Mouse (Mus musculus): ENCODE results near the gene 4930415O20Rik. TPM values are rescaled to one million over a fixed set of nuclear protein-coding genes. Genes with fewer than 3 reads are reported as not detected.

The 4930415O20Rik gene
- polyA plus RNA-seq, 1 experiment from 2014 or later = 0.43 TPM

GRCm38 (mm10) chr15:98607557-98607956 is 36.8 kb downstream of the 4930415O20Rik start:
- no peak for ATAC-seq
- peak overlapping the region; percentile 81 for H3K4me2 ChIP-seq (ENCODE audit: low read depth, low read length)
- peak overlapping the region; percentile 79 for H3K4me3 ChIP-seq (ENCODE audit: low read length)
- peaks cover 45% of the 10 kb centered on the region for H3K4me1 ChIP-seq (ENCODE audit: control insufficient read depth, insufficient read depth, low read length)
- no peaks in the 10 kb centered on the region for H3K9me3 ChIP-seq (ENCODE audit: control insufficient read depth, low read length)
- WGBS = 13% methylated on average over 4 of the region's 4 CpGs
- peak overlapping the region; percentile 90 for H3K9ac ChIP-seq (ENCODE audit: low read depth, low read length)
- no peaks in the 10 kb centered on the region for H3K27me3 ChIP-seq (replicated peaks; ENCODE audit: control insufficient read depth, insufficient read depth, low read length)
- peaks cover 5% of the 10 kb centered on the region; the same call in 1 of the 2 replicates for H3K36me3 ChIP-seq (ENCODE audit: control insufficient read depth, insufficient read depth, low read length)
- H3K27ac ChIP-seq (ENCODE audit: low read length) = peak overlapping the region; percentile 94

GRCm38 (mm10) chr15:98608058-98608783 is 37.4 kb downstream of the 4930415O20Rik start:
- Histone ChIP-seq H3K4me3 (ENCODE audit: low read length) (peak overlapping the region; percentile 79), H3K4me1 (ENCODE audit: control insufficient read depth, insufficient read depth, low read length) (peaks cover 38% of the 10 kb centered on the region), H3K27ac (ENCODE audit: low read length) (peak overlapping the region; percentile 94), H3K27me3 (replicated peaks; ENCODE audit: control insufficient read depth, insufficient read depth, low read length) (no peaks in the 10 kb centered on the region), H3K4me2 (ENCODE audit: low read depth, low read length) (peak overlapping the region; percentile 81), H3K9ac (ENCODE audit: low read depth, low read length) (peak overlapping the region; percentile 90), H3K36me3 (ENCODE audit: control insufficient read depth, insufficient read depth, low read length) (peaks cover 5% of the 10 kb centered on the region; the same call in 1 of the 2 replicates), H3K9me3 (ENCODE audit: control insufficient read depth, low read length) (no peaks in the 10 kb centered on the region)
- WGBS = 11% methylated on average over 9 of the region's 10 CpGs
- ATAC-seq = no peak

- peak overlapping the region; percentile 90 for H3K9ac ChIP-seq (ENCODE audit: low read depth, low read length)
- no peaks in the 10 kb centered on the region for H3K27me3 ChIP-seq (replicated peaks; ENCODE audit: control insufficient read depth, insufficient read depth, low read length)
- no peaks in the 10 kb centered on the region for H3K9me3 ChIP-seq (ENCODE audit: control insufficient read depth, low read length)
- peaks cover 32% of the 10 kb centered on the region for H3K4me1 ChIP-seq (ENCODE audit: control insufficient read depth, insufficient read depth, low read length)
- peak overlapping the region; percentile 81 for H3K4me2 ChIP-seq (ENCODE audit: low read depth, low read length)
- H3K36me3 ChIP-seq (ENCODE audit: control insufficient read depth, insufficient read depth, low read length) = peaks cover 4% of the 10 kb centered on the region; the same call in 1 of the 2 replicates
- peak overlapping the region; percentile 79 for H3K4me3 ChIP-seq (ENCODE audit: low read length)
- WGBS = 0% methylated on average over 8 of the region's 26 CpGs
- H3K27ac ChIP-seq (ENCODE audit: low read length) = peak overlapping the region; percentile 94
- peak; percentile 41 for ATAC-seq
These were observed 38.0 kb downstream of the 4930415O20Rik start for GRCm38 (mm10) chr15:98608784-98609250.

GRCm38 (mm10) chr15:98609331-98610130 is 38.7 kb downstream of the 4930415O20Rik start, which contains the start of gene Adcy6:
Adcy6 (minus strand) TSS chr15:98610076.
- H3K9me3 ChIP-seq (ENCODE audit: control insufficient read depth, low read length) = no peaks in the 10 kb centered on the region
- under 1% methylated on average over 55 of the region's 75 CpGs for WGBS
- H3K27ac ChIP-seq (ENCODE audit: low read length) = peak within 1 kb of the TSS; percentile 94
- peak; percentile 83 for ATAC-seq
- peak within 1 kb of the TSS; percentile 90 for H3K9ac ChIP-seq (ENCODE audit: low read depth, low read length)
- no peaks in the 10 kb centered on the region for H3K27me3 ChIP-seq (replicated peaks; ENCODE audit: control insufficient read depth, insufficient read depth, low read length)
- H3K4me3 ChIP-seq (ENCODE audit: low read length) = peak within 1 kb of the TSS; percentile 79
- H3K4me2 ChIP-seq (ENCODE audit: low read depth, low read length) = peak within 1 kb of the TSS; percentile 81
- no peaks in the 10 kb centered on the region for H3K36me3 ChIP-seq (ENCODE audit: control insufficient read depth, insufficient read depth, low read length)
- peaks cover 29% of the 10 kb centered on the region for H3K4me1 ChIP-seq (ENCODE audit: control insufficient read depth, insufficient read depth, low read length)

- H3K9me3 ChIP-seq (ENCODE audit: control insufficient read depth, low read length) = no peaks in the 10 kb centered on the region
- H3K36me3 ChIP-seq (ENCODE audit: control insufficient read depth, insufficient read depth, low read length) = no peaks in the 10 kb centered on the region
- peak overlapping the region; percentile 90 for H3K9ac ChIP-seq (ENCODE audit: low read depth, low read length)
- peaks cover 33% of the 10 kb centered on the region for H3K4me1 ChIP-seq (ENCODE audit: control insufficient read depth, insufficient read depth, low read length)
- ATAC-seq = peak; percentile 19
- peak overlapping the region; percentile 79 for H3K4me3 ChIP-seq (ENCODE audit: low read length)
- peak overlapping the region; percentile 94 for H3K27ac ChIP-seq (ENCODE audit: low read length)
- 4% methylated on average over 12 of the region's 12 CpGs for whole genome bisulfite sequencing
- H3K27me3 ChIP-seq (replicated peaks; ENCODE audit: control insufficient read depth, insufficient read depth, low read length) = no peaks in the 10 kb centered on the region
- H3K4me2 ChIP-seq (ENCODE audit: low read depth, low read length) = peak overlapping the region; percentile 81
These were observed 39.4 kb downstream of the 4930415O20Rik start for GRCm38 (mm10) chr15:98610131-98610633.

GRCm38 (mm10) chr15:98612229-98612628 is 41.4 kb downstream of the 4930415O20Rik start:
- no peak overlapping the region for H3K4me2 ChIP-seq (ENCODE audit: low read depth, low read length)
- peaks cover 19% of the 10 kb centered on the region for H3K4me1 ChIP-seq (ENCODE audit: control insufficient read depth, insufficient read depth, low read length)
- no peak for ATAC-seq
- no peaks in the 10 kb centered on the region for H3K27me3 ChIP-seq (replicated peaks; ENCODE audit: control insufficient read depth, insufficient read depth, low read length)
- no peak overlapping the region for H3K27ac ChIP-seq (ENCODE audit: low read length)
- H3K36me3 ChIP-seq (ENCODE audit: control insufficient read depth, insufficient read depth, low read length) = no peaks in the 10 kb centered on the region
- H3K9ac ChIP-seq (ENCODE audit: low read depth, low read length) = no peak overlapping the region
- no peaks in the 10 kb centered on the region for H3K9me3 ChIP-seq (ENCODE audit: control insufficient read depth, low read length)
- 96% methylated on average over 3 of the region's 3 CpGs for whole genome bisulfite sequencing
- H3K4me3 ChIP-seq (ENCODE audit: low read length) = no peak overlapping the region

- peak overlapping the region; percentile 50 for H3K27ac ChIP-seq (ENCODE audit: low read length)
- 40% methylated on average over 9 of the region's 9 CpGs for WGBS
These were observed 43.7 kb downstream of the 4930415O20Rik start for GRCm38 (mm10) chr15:98614551-98614950.

GRCm38 (mm10) chr15:98614971-98615370 is 44.2 kb downstream of the 4930415O20Rik start:
- no peak overlapping the region for H3K4me3 ChIP-seq (ENCODE audit: low read length)
- WGBS = 38% methylated on average over 6 of the region's 6 CpGs
- peak; percentile 67 for ATAC-seq
- no peaks in the 10 kb centered on the region for H3K27me3 ChIP-seq (replicated peaks; ENCODE audit: control insufficient read depth, insufficient read depth, low read length)
- H3K9ac ChIP-seq (ENCODE audit: low read depth, low read length) = no peak overlapping the region; the same call in 1 of the 2 replicates
- H3K9me3 ChIP-seq (ENCODE audit: control insufficient read depth, low read length) = no peaks in the 10 kb centered on the region
- H3K4me2 ChIP-seq (ENCODE audit: low read depth, low read length) = 0 out of 2 replicates have a peak overlapping the region, but pooled peaks have one; percentile 1
- no peaks in the 10 kb centered on the region for H3K36me3 ChIP-seq (ENCODE audit: control insufficient read depth, insufficient read depth, low read length)
- H3K4me1 ChIP-seq (ENCODE audit: control insufficient read depth, insufficient read depth, low read length) = peaks cover 10% of the 10 kb centered on the region
- H3K27ac ChIP-seq (ENCODE audit: low read length) = peak overlapping the region; percentile 50

More at GRCm38 (mm10) chr15:98614551-98614950, 43.7 kb downstream of the 4930415O20Rik start:
- Histone ChIP-seq H3K36me3 (ENCODE audit: control insufficient read depth, insufficient read depth, low read length) (no peaks in the 10 kb centered on the region), H3K27me3 (replicated peaks; ENCODE audit: control insufficient read depth, insufficient read depth, low read length) (no peaks in the 10 kb centered on the region), H3K9ac (ENCODE audit: low read depth, low read length) (0 out of 2 replicates have a peak overlapping the region, but pooled peaks have one; percentile 5), H3K4me2 (ENCODE audit: low read depth, low read length) (no peak overlapping the region), H3K9me3 (ENCODE audit: control insufficient read depth, low read length) (no peaks in the 10 kb centered on the region), H3K4me1 (ENCODE audit: control insufficient read depth, insufficient read depth, low read length) (peaks cover 10% of the 10 kb centered on the region), H3K4me3 (ENCODE audit: low read length) (no peak overlapping the region)
- ATAC-seq = no peak

- H3K4me1 ChIP-seq (ENCODE audit: control insufficient read depth, insufficient read depth, low read length) = peaks cover 7% of the 10 kb centered on the region
- no peaks in the 10 kb centered on the region for H3K9me3 ChIP-seq (ENCODE audit: control insufficient read depth, low read length)
- 66% methylated on average over 6 of the region's 6 CpGs for WGBS
- no peak for ATAC-seq
- no peak overlapping the region for H3K9ac ChIP-seq (ENCODE audit: low read depth, low read length)
- H3K27me3 ChIP-seq (replicated peaks; ENCODE audit: control insufficient read depth, insufficient read depth, low read length) = no peaks in the 10 kb centered on the region
- no peaks in the 10 kb centered on the region for H3K36me3 ChIP-seq (ENCODE audit: control insufficient read depth, insufficient read depth, low read length)
- peak overlapping the region; percentile 32; the same call in 1 of the 2 replicates for H3K4me2 ChIP-seq (ENCODE audit: low read depth, low read length)
- H3K4me3 ChIP-seq (ENCODE audit: low read length) = peak overlapping the region; percentile 36; the same call in 1 of the 2 replicates
- H3K27ac ChIP-seq (ENCODE audit: low read length) = peak overlapping the region; percentile 50; the same call in 1 of the 2 replicates
These were observed 44.9 kb downstream of the 4930415O20Rik start for GRCm38 (mm10) chr15:98615751-98616150.

All from intestine, embryonic 16.5 days (tissue).